Mouse (Mus musculus) hindbrain, embryonic 15.5 days (tissue): ENCODE results near the gene Hdac9. TPM values are rescaled to one million over a fixed set of nuclear protein-coding genes. Genes with fewer than 3 reads are reported as not detected.

Source experiments
- ATAC-seq: fragments of 200-750 bp; cut with Nextera tagmentation; 2 replicates; pipeline ENCODE4 v1.8.0; 2017; ENCODE audit warnings: low read depth, moderate number of reproducible peaks, moderate TSS enrichment; ENCODE audit not compliant: low FRiP score
- H3K27ac ChIP-seq: fragments of 300-500 bp; sonication (generic); replicated peaks from 2 replicates; pipeline ENCODE4 v1.5.1; 2015; ENCODE audit warnings: mild to moderate bottlenecking, inconsistent platforms
- H3K27me3 ChIP-seq: fragments of 300-500 bp; sonication (generic); 2 replicates; pipeline ENCODE4 v1.6.1; 2015; ENCODE audit warnings: control low read depth, inconsistent platforms
- H3K36me3 ChIP-seq: fragments of 300-500 bp; sonication (generic); 2 replicates; pipeline ENCODE4 v1.6.1; 2015; ENCODE audit warnings: control low read depth, inconsistent platforms
- H3K4me1 ChIP-seq: fragments of 300-500 bp; sonication (generic); replicated peaks from 2 replicates; pipeline ENCODE4 v1.6.1; 2015; ENCODE audit warnings: control low read depth, inconsistent platforms
- H3K4me2 ChIP-seq: fragments of 300-500 bp; sonication (generic); 2 replicates; pipeline ENCODE4 v1.6.1; 2015; ENCODE audit warnings: moderate library complexity, mild to moderate bottlenecking, inconsistent platforms
- H3K4me3 ChIP-seq: fragments of 300-500 bp; sonication (generic); 2 replicates; pipeline ENCODE4 v1.5.1; 2015; ENCODE audit warnings: mild to moderate bottlenecking, inconsistent platforms
- H3K9ac ChIP-seq: fragments of 300-500 bp; sonication (generic); 2 replicates; pipeline ENCODE4 v1.6.1; 2015; ENCODE audit warnings: inconsistent platforms
- H3K9me3 ChIP-seq: fragments of 300-500 bp; sonication (generic); 2 replicates; pipeline ENCODE4 v1.6.1; 2016; ENCODE audit warnings: control low read depth, inconsistent platforms
- WGBS: fragments of 180-500 bp; shearing (Covaris S2); methylation state at CpG from one replicate; pipeline ENCODE4 v1.1.7; 2015; 5-methylcytosine and 5-hydroxymethylcytosine counted together
- polyA plus RNA-seq: library from polyadenylated mRNA; unstranded; fragments of >200 nt; fragmentation: Nextera tagmentation; extraction: Ambion mirVana; gene quantifications from 2 replicates; pipeline ENCODE4 v1.2.1, GENCODE M21; 2015

The Hdac9 gene
- polyA plus RNA-seq, 1 experiment from 2014 or later = 12.3 TPM

DNA sequence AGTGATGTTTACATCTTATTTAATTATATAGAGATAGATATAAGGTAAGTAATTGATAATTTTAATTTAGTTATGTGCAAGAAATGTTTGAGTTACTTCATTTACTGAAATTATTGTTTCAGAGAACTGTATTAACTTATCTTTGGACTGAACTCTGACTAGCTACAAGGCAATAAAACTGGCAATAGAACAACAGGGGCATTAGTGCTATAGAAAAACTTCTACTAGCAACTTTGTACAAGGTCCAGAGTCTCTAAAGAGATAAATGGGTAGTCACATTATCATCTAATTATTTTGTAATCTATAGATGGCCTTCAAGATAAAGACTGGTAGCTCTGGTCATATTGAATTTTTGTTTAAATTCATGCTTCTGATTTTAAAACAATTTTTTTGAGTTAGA, 632.0 kb downstream of the Hdac9 start:
- no peak overlapping the region for H3K4me2 ChIP-seq
- no peak overlapping the region for H3K27ac ChIP-seq
- H3K4me1 ChIP-seq = no peaks in the 10 kb centered on the region
- no peaks in the 10 kb centered on the region for H3K36me3 ChIP-seq
- no peaks in the 10 kb centered on the region for H3K27me3 ChIP-seq
- no peak overlapping the region for H3K4me3 ChIP-seq
- no peaks in the 10 kb centered on the region for H3K9me3 ChIP-seq
- H3K9ac ChIP-seq = no peak overlapping the region
- no peak for ATAC-seq

DNA sequence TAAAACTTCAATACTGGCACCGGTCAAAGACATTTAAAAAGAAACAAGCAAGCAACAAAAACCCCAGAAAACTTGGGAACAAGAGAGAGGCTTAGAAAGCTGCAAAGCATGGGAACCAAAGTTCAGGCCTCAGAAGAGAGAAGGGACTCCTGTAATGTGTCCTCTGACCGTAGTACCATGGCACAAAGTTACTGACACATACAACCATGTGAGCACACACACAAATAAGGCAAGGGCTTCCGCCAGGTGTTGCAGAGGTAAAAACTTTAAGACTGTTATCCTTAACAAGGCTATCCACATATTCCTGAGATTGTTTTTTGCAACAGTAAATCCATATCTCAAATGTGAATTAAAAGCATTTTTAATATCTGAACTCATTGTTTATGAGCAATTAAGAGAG, 632.5 kb downstream of the Hdac9 start:
- 92% methylated on average over 3 of the region's 3 CpGs for WGBS
- H3K4me1 ChIP-seq = no peaks in the 10 kb centered on the region
- ATAC-seq = no peak
- no peak overlapping the region for H3K9ac ChIP-seq
- no peak overlapping the region for H3K4me2 ChIP-seq
- H3K27ac ChIP-seq = no peak overlapping the region
- no peaks in the 10 kb centered on the region for H3K9me3 ChIP-seq
- H3K27me3 ChIP-seq = no peaks in the 10 kb centered on the region
- no peak overlapping the region for H3K4me3 ChIP-seq
- no peaks in the 10 kb centered on the region for H3K36me3 ChIP-seq

GRCm38 (mm10) chr12:34278822-34279221, 638.1 kb downstream of the Hdac9 start:
- no peak overlapping the region for H3K27ac ChIP-seq
- no peaks in the 10 kb centered on the region for H3K27me3 ChIP-seq
- H3K4me3 ChIP-seq = no peak overlapping the region
- H3K9ac ChIP-seq = no peak overlapping the region
- no peaks in the 10 kb centered on the region for H3K4me1 ChIP-seq
- no peak overlapping the region for H3K4me2 ChIP-seq
- WGBS = 89% methylated on average over 12 of the region's 12 CpGs
- ATAC-seq = no peak
- no peaks in the 10 kb centered on the region for H3K36me3 ChIP-seq
- H3K9me3 ChIP-seq = no peaks in the 10 kb centered on the region

GRCm38 (mm10) chr12:34273816-34274215, 643.1 kb downstream of the Hdac9 start:
- Histone ChIP-seq H3K27me3 (no peaks in the 10 kb centered on the region), H3K4me3 (no peak overlapping the region)
- ATAC-seq = no peak

GRCm38 (mm10) chr12:34270096-34270495, 646.8 kb downstream of the Hdac9 start:
- Histone ChIP-seq H3K9me3 (no peaks in the 10 kb centered on the region), H3K27me3 (no peaks in the 10 kb centered on the region), H3K4me1 (no peaks in the 10 kb centered on the region), H3K36me3 (no peaks in the 10 kb centered on the region), H3K27ac (no peak overlapping the region), H3K4me3 (no peak overlapping the region), H3K9ac (no peak overlapping the region), H3K4me2 (no peak overlapping the region)
- 75% methylated on average over 6 of the region's 6 CpGs for WGBS
- ATAC-seq = no peak

More at GRCm38 (mm10) chr12:34273816-34274215, 643.1 kb downstream of the Hdac9 start:
- no peak overlapping the region for H3K27ac ChIP-seq
- no peaks in the 10 kb centered on the region for H3K36me3 ChIP-seq
- H3K4me1 ChIP-seq = no peaks in the 10 kb centered on the region
- WGBS = 90% methylated on average over 1 of the region's 1 CpGs
- H3K4me2 ChIP-seq = no peak overlapping the region
- no peak overlapping the region for H3K9ac ChIP-seq
- H3K9me3 ChIP-seq = no peaks in the 10 kb centered on the region

DNA sequence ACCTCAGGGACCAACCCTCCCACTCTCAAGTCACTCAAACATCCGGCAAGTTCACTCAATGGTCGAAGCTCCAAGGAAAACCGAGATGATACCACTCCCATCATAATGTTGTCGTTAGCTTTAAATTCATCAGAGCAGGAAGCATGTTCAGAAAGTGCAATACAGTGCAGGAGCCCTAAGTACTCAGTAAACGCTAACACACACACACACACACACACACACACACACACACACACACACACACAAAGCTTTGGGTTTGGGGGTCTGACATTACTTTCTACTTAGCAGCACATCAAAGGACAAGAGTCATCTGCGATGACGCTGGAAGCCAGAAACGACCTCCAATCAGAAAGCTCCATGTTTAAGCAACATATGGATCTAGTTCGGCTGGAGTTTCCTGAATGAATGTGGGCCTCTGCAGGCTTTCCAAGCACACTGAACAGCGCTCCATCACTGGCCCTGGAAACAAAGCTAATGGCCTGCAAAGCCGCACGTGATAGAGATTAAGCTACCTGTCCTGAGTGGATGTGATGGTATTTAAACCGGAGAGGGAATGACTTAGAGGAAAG, 647.3 kb downstream of the Hdac9 start:
- Histone ChIP-seq H3K27me3 (no peaks in the 10 kb centered on the region), H3K9me3 (no peaks in the 10 kb centered on the region), H3K9ac (no peak overlapping the region), H3K27ac (no peak overlapping the region), H3K4me3 (no peak overlapping the region), H3K4me1 (no peaks in the 10 kb centered on the region), H3K36me3 (no peaks in the 10 kb centered on the region), H3K4me2 (no peak overlapping the region)
- no peak for ATAC-seq
- 83% methylated on average over 13 of the region's 13 CpGs for WGBS

GRCm38 (mm10) chr12:34259651-34260050, 657.2 kb downstream of the Hdac9 start:
- no peak overlapping the region for H3K4me2 ChIP-seq
- H3K9ac ChIP-seq = no peak overlapping the region
- no peaks in the 10 kb centered on the region for H3K36me3 ChIP-seq
- ATAC-seq = no peak
- WGBS = 82% methylated on average over 4 of the region's 4 CpGs
- H3K27me3 ChIP-seq = no peaks in the 10 kb centered on the region
- H3K4me1 ChIP-seq = no peaks in the 10 kb centered on the region
- H3K9me3 ChIP-seq = no peaks in the 10 kb centered on the region
- H3K27ac ChIP-seq = no peak overlapping the region
- H3K4me3 ChIP-seq = no peak overlapping the region

- no peak for ATAC-seq
- Histone ChIP-seq H3K4me2 (no peak overlapping the region), H3K27ac (no peak overlapping the region), H3K27me3 (no peaks in the 10 kb centered on the region), H3K4me3 (no peak overlapping the region), H3K36me3 (no peaks in the 10 kb centered on the region), H3K4me1 (no peaks in the 10 kb centered on the region), H3K9me3 (no peaks in the 10 kb centered on the region), H3K9ac (no peak overlapping the region)
- 96% methylated on average over 1 of the region's 1 CpGs for WGBS
These were observed 667.7 kb downstream of the Hdac9 start for GRCm38 (mm10) chr12:34249160-34249559.

- no peak overlapping the region for H3K9ac ChIP-seq
- no peaks in the 10 kb centered on the region for H3K4me1 ChIP-seq
- H3K27ac ChIP-seq = no peak overlapping the region
- ATAC-seq = no peak
- H3K36me3 ChIP-seq = no peaks in the 10 kb centered on the region
- H3K4me2 ChIP-seq = no peak overlapping the region
- no peaks in the 10 kb centered on the region for H3K9me3 ChIP-seq
- H3K27me3 ChIP-seq = no peaks in the 10 kb centered on the region
- WGBS = 90% methylated on average over 18 of the region's 18 CpGs
- H3K4me3 ChIP-seq = no peak overlapping the region
These were observed 668.4 kb downstream of the Hdac9 start for GRCm38 (mm10) chr12:34248193-34249121.

- WGBS = 89% methylated on average over 3 of the region's 3 CpGs
- no peak for ATAC-seq
- Histone ChIP-seq H3K27ac (no peak overlapping the region), H3K4me2 (no peak overlapping the region), H3K36me3 (no peaks in the 10 kb centered on the region), H3K27me3 (no peaks in the 10 kb centered on the region), H3K4me3 (no peak overlapping the region), H3K9me3 (no peaks in the 10 kb centered on the region), H3K9ac (no peak overlapping the region), H3K4me1 (no peaks in the 10 kb centered on the region)
These were observed 678.1 kb downstream of the Hdac9 start for GRCm38 (mm10) chr12:34238796-34239195.

DNA sequence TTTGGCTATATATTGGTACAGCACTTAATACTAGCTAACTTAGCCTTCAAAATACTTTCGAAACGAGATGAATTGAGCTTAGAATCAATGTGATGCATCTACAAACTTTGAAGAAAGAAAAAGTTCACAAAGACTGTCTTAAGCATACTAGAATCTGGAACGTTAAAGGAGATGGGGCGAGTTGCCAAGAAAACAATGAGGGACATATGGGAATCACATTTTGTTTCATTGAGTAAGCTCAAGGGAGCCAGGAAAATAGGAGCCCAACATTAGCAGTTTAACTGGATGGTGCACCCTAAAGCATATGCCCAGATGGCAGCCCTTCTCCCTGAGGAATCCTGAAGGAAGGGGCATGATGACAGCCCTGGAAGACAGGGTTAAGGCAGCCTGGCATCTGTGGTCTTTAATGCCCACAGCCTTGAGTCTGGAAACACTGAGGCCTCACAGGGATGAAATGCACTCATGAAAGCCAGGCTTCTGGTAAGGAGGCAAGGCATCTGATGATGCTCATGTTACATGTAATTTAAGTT, 685.2 kb downstream of the Hdac9 start:
- Histone ChIP-seq H3K36me3 (no peaks in the 10 kb centered on the region), H3K9me3 (no peaks in the 10 kb centered on the region), H3K9ac (no peak overlapping the region), H3K27me3 (no peaks in the 10 kb centered on the region), H3K4me2 (no peak overlapping the region), H3K4me3 (no peak overlapping the region), H3K27ac (no peak overlapping the region), H3K4me1 (no peaks in the 10 kb centered on the region)
- ATAC-seq = no peak
- 78% methylated on average over 4 of the region's 4 CpGs for WGBS

DNA sequence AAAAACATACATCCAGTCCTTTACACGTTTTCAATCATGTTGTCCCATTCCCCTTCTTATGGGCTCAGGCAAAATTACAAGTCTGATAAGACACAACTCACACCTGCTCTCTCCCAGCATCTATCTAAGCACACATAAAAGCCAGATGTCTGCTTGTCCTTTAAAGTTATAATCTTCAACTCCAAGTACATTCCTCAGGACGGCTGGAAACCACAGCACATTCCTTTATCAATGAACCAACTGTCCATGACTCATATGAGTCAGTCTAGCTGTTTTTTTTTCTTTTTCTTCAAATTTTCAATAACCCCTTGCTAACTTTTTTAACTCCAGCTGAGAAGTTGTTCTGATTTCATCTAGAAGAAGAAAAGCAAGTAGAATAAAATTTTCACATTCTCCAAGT, 692.4 kb downstream of the Hdac9 start:
- H3K36me3 ChIP-seq = no peaks in the 10 kb centered on the region
- no peak overlapping the region for H3K4me2 ChIP-seq
- H3K4me1 ChIP-seq = peaks cover 12% of the 10 kb centered on the region; the same call in 1 of the 2 replicates
- H3K27ac ChIP-seq = no peak overlapping the region
- no peak overlapping the region for H3K9ac ChIP-seq
- no peak for ATAC-seq
- no peaks in the 10 kb centered on the region for H3K9me3 ChIP-seq
- WGBS = 78% methylated on average over 2 of the region's 2 CpGs
- H3K4me3 ChIP-seq = no peak overlapping the region
- no peaks in the 10 kb centered on the region for H3K27me3 ChIP-seq
